Mouse (Mus musculus) myocyte (in vitro differentiated cells): ENCODE results near the gene Eln. TPM values are rescaled to one million over a fixed set of nuclear protein-coding genes. Genes with fewer than 3 reads are reported as not detected.
A peak's percentile ranks its signal among the peaks of the same experiment; 100 is the strongest.

Source experiments
- H3K27me3 ChIP-seq: one replicate; pipeline ENCODE4 v1.6.1; 2011; ENCODE audit not compliant: control insufficient read depth, insufficient read depth, insufficient read length
- H3K36me3 ChIP-seq: one replicate; pipeline ENCODE4 v1.6.1; 2011; ENCODE audit not compliant: control insufficient read depth, insufficient read depth
- H3K4me2 ChIP-seq: one replicate; pipeline ENCODE4 v1.6.1; 2011; ENCODE audit warnings: low read depth, control low read depth
- H3K4me3 ChIP-seq: one replicate; pipeline ENCODE4 v1.5.1; 2011; ENCODE audit warnings: mild to moderate bottlenecking, control low read depth, moderate library complexity
- H3K79me2 ChIP-seq: one replicate; pipeline ENCODE4 v1.6.1; 2011; ENCODE audit not compliant: control insufficient read depth, insufficient read depth
- H3ac ChIP-seq: one replicate; pipeline ENCODE4 v1.6.1; 2011; ENCODE audit not compliant: control insufficient read depth, insufficient read length
- CEBPB ChIP-seq: IDR thresholded peaks from 2 replicates; pipeline ENCODE4 v1.6.1; 2011; ENCODE audit warnings: mild to moderate bottlenecking, moderate library complexity; ENCODE audit not compliant: poor library complexity, insufficient read depth, severe bottlenecking
- E2F4 ChIP-seq: IDR thresholded peaks from one replicate; pipeline ENCODE4 v1.6.1; 2011; ENCODE audit warnings: mild to moderate bottlenecking, control low read depth, moderate library complexity; ENCODE audit not compliant: insufficient read depth
- MAX ChIP-seq: IDR thresholded peaks from one replicate; pipeline ENCODE4 v1.6.1; 2011; ENCODE audit warnings: low read depth, mild to moderate bottlenecking, control low read depth
- MYOD1 ChIP-seq, 3 experiments: IDR thresholded peaks; one replicate each; pipeline ENCODE4 v1.6.1; 2011; ENCODE audit warnings: control low read depth in 2 of 3, low read depth in 2 of 3, mild to moderate bottlenecking in 2 of 3, moderate library complexity in 1 of 3; ENCODE audit not compliant: insufficient read length in 2 of 3, control insufficient read depth in 1 of 3
- MYOG ChIP-seq, 3 experiments: IDR thresholded peaks; one replicate each; pipeline ENCODE4 v1.6.1; 2011; ENCODE audit warnings: control low read depth in 2 of 3, low read depth in 2 of 3, mild to moderate bottlenecking in 2 of 3; ENCODE audit not compliant: insufficient read length in 2 of 3, control insufficient read depth in 1 of 3, insufficient read depth in 1 of 3
- POLR2A ChIP-seq: IDR thresholded peaks from one replicate; pipeline ENCODE4 v1.6.1; 2011; ENCODE audit warnings: low read depth, mild to moderate bottlenecking, control low read depth, moderate library complexity; ENCODE audit not compliant: insufficient read length
- POLR2AphosphoS2 ChIP-seq: IDR thresholded peaks from one replicate; pipeline ENCODE4 v1.6.1; 2011; ENCODE audit warnings: low read depth, control low read depth; ENCODE audit not compliant: insufficient read length
- REST ChIP-seq: IDR thresholded peaks from one replicate; pipeline ENCODE4 v1.6.1; 2011; ENCODE audit warnings: mild to moderate bottlenecking, control low read depth, moderate library complexity; ENCODE audit not compliant: insufficient read depth, insufficient read length
- SRF ChIP-seq: IDR thresholded peaks from one replicate; pipeline ENCODE4 v1.6.1; 2011; ENCODE audit warnings: low read depth; ENCODE audit not compliant: control insufficient read depth, insufficient read length
- TCF12 ChIP-seq: IDR thresholded peaks from one replicate; pipeline ENCODE4 v1.6.1; 2011; ENCODE audit warnings: mild to moderate bottlenecking, control low read depth; ENCODE audit not compliant: poor library complexity, insufficient read depth, severe bottlenecking
- TCF3 ChIP-seq: IDR thresholded peaks from one replicate; pipeline ENCODE4 v1.6.1; 2011; ENCODE audit warnings: low read depth, control low read depth; ENCODE audit not compliant: insufficient read length
- USF1 ChIP-seq: IDR thresholded peaks from one replicate; pipeline ENCODE4 v1.6.1; 2011; ENCODE audit warnings: low read depth, mild to moderate bottlenecking, control low read depth, moderate library complexity
- polyA plus RNA-seq: library from polyadenylated mRNA; unstranded; fragments of >200 nt; fragmentation: generic; extraction: Trizol; gene quantifications from one replicate; pipeline ENCODE4 v1.2.1, GENCODE M21; 2012; ENCODE audit warnings: missing spikeins

Eln gene
- polyA plus RNA-seq, 1 experiment: 0.02 TPM

DNA sequence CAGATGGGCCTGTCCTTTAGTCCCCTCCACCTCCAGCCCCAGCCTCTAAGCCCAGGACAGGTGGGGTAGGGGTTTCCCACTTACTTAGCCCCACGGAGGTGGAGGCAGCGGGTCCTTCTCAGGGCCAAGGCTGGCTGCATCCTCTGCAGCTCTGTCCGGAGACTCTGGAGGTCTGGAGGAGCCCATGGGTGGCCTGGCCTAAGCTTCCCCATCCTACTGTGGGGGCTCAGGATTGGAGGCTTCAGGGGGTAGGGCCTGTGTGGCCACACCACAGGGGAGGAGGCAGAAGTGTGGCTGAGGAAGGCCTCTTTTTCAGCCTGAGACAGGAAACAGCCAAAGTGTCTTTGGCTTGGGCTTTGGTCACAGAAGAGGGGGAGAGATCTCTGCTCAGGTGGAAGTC, 69.1 kb downstream of the Eln start:
- TF ChIP-seq SRF (no peak), MYOG (IDR thresholded peaks at IDR 0.05; ENCODE audit: control insufficient read depth in 1 of 3, insufficient read depth in 1 of 3, insufficient read length in 2 of 3, low read depth in 2 of 3) (no peak), REST (no peak), POLR2AphosphoS2 (no peak), MAX (no peak), USF1 (no peak), TCF3 (no peak), MYOD1 (IDR thresholded peaks at IDR 0.05; ENCODE audit: control insufficient read depth in 1 of 3, insufficient read length in 2 of 3, low read depth in 2 of 3) (no peak), CEBPB (no peak), E2F4 (no peak), TCF12 (no peak), POLR2A (no peak)
- H3K36me3 ChIP-seq: peaks cover 3% of the 10 kb centered on the region
- no peak overlapping the region for H3ac ChIP-seq
- H3K4me2 ChIP-seq: peak overlapping the region; percentile 86
- H3K79me2 ChIP-seq: no peaks in the 10 kb centered on the region
- H3K27me3 ChIP-seq: no peaks in the 10 kb centered on the region
- peak overlapping the region; percentile 2 for H3K4me3 ChIP-seq

DNA sequence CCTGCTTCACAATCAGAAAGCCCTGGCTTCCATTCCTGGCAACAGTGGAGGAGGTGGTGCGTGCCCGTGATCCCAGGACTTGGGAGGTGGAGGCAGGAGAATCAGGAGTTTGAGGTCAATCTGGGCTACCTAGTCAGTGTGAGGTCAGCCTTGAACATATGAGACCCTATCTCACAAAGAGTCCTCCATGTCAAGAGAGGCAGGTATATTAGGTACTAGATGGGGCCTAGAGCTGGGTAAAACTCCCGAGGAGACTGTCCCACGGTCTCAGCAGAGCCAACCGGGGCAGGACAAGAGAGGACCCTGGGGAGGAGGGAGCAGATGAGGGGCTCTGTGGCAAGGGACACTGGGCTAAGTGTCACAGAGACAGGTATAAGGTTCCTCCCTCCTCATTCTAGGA, 69.6 kb downstream of the Eln start:
- H3K79me2 ChIP-seq: no peaks in the 10 kb centered on the region
- H3K4me2 ChIP-seq: peak overlapping the region; percentile 86
- H3K27me3 ChIP-seq: no peaks in the 10 kb centered on the region
- H3K36me3 ChIP-seq: peaks cover 1% of the 10 kb centered on the region
- TF ChIP-seq TCF12 (no peak), USF1 (no peak), SRF (no peak), REST (no peak), TCF3 (no peak), POLR2AphosphoS2 (no peak)
- peak overlapping the region; percentile 2 for H3K4me3 ChIP-seq
- H3ac ChIP-seq: no peak overlapping the region

DNA sequence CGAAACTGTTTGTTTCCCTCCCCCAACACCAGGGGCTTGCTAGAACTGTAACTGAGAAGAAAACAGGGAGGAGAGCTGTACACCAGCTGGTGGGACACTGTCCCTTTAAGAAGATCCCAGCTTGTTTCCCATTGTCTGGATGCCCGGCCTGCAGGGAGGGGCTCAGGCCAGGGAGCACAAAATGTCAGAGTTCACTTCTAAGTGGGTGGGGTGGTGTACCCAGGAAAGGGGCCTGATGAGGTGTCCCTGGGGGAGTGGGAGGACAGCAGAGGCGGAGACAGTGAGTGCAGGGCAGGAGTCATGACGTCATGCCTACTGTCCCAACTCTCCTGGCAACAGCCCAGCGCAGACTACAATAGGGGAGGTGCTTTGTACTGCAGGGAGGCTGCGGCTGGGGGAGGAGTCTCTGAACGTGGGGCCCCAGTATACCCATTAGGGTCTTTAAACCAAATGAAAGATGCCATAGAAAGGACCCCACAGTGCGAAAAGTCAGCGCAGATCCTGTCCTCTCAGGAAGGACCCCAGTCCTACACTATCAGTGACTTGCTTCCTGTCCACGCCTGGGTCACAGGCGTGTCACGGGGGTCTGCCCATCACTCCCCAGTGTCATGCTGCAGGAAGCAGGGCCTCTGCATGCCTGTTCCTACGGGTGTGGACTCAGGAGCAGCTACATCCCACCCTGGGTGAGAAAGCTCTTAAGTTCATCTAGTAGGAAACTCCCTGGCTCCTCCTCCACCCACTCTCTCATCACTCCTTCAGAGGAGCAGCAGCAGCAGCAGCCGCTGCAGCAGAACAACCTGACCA, 71.0 kb downstream of the Eln start:
- TF ChIP-seq SRF (no peak), POLR2AphosphoS2 (no peak), USF1 (no peak), REST (no peak), MYOD1 (IDR thresholded peaks at IDR 0.05; ENCODE audit: control insufficient read depth in 1 of 3, insufficient read length in 2 of 3, low read depth in 2 of 3) (no peak), MAX (no peak), CEBPB (no peak), POLR2A (no peak), MYOG (IDR thresholded peaks at IDR 0.05; ENCODE audit: control insufficient read depth in 1 of 3, insufficient read depth in 1 of 3, insufficient read length in 2 of 3, low read depth in 2 of 3) (no peak), E2F4 (no peak), TCF12 (no peak), TCF3 (no peak)
- H3K36me3 ChIP-seq: no peaks in the 10 kb centered on the region
- peak overlapping the region; percentile 12 for H3K4me3 ChIP-seq
- peak overlapping the region; percentile 86 for H3K4me2 ChIP-seq
- H3K27me3 ChIP-seq: no peaks in the 10 kb centered on the region
- H3ac ChIP-seq: no peak overlapping the region
- H3K79me2 ChIP-seq: no peaks in the 10 kb centered on the region

DNA sequence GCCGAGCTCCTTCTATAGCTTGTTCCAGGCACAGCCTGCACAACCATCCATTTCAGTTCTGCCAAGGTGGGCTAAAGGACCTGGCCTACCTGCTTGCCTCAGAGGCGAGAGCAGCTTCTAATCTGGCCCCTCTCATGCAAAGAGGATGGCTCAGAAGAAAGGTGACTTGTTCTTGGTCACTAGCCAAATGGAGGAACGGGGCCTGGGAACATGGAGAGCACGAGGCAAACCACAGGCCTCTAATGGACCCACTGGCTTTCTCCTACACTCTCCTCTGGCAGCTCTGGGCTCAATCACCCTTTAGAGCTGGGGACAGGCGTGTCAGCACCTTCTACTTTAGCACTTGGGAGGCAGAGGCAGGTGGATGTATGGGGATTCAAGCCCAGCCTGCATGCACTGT, 72.1 kb downstream of the Eln start:
- no peaks in the 10 kb centered on the region for H3K27me3 ChIP-seq
- TF ChIP-seq USF1: no peak
- TF ChIP-seq TCF12: no peak
- no peak for TF ChIP-seq SRF
- no peak for TF ChIP-seq MYOG (IDR thresholded peaks at IDR 0.05; ENCODE audit: control insufficient read depth in 1 of 3, insufficient read depth in 1 of 3, insufficient read length in 2 of 3, low read depth in 2 of 3)
- no peak for TF ChIP-seq MYOD1 (IDR thresholded peaks at IDR 0.05; ENCODE audit: control insufficient read depth in 1 of 3, insufficient read length in 2 of 3, low read depth in 2 of 3)
- no peak for TF ChIP-seq POLR2AphosphoS2
- no peak for TF ChIP-seq REST
- TF ChIP-seq CEBPB: no peak
- TF ChIP-seq TCF3: no peak
- TF ChIP-seq E2F4: no peak
- TF ChIP-seq POLR2A: no peak
- TF ChIP-seq MAX: no peak
- H3K79me2 ChIP-seq: no peaks in the 10 kb centered on the region
- no peak overlapping the region for H3K4me2 ChIP-seq
- no peak overlapping the region for H3K4me3 ChIP-seq
- no peak overlapping the region for H3ac ChIP-seq
- H3K36me3 ChIP-seq: no peaks in the 10 kb centered on the region

DNA sequence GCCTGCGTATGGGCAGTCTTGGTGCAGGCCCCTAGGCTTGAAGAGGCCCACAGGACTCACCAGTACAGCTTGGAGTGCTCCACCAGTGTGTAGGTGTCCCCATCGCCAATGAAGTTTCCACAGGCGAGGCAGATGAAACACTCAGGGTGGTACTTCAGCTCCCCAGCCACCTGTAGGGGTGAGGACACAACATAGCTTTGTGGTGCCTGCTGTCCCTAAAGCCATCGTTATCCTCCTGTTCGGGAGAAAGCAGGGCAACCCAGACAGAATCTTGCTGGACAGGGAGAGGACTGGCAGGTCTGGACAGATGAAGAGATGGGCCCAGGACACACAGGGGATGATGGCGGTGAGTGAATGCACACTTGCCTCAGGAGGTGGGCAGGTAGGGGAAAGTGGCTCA, 74.5 kb downstream of the Eln start:
- H3K36me3 ChIP-seq: no peaks in the 10 kb centered on the region
- H3K4me3 ChIP-seq: no peak overlapping the region
- TF ChIP-seq SRF: no peak
- TF ChIP-seq CEBPB: no peak
- TF ChIP-seq POLR2A: no peak
- no peak for TF ChIP-seq REST
- TF ChIP-seq E2F4: no peak
- TF ChIP-seq POLR2AphosphoS2: no peak
- TF ChIP-seq MAX: no peak
- TF ChIP-seq MYOD1 (IDR thresholded peaks at IDR 0.05; ENCODE audit: control insufficient read depth in 1 of 3, insufficient read length in 2 of 3, low read depth in 2 of 3): no peak
- no peak for TF ChIP-seq TCF12
- no peak for TF ChIP-seq MYOG (IDR thresholded peaks at IDR 0.05; ENCODE audit: control insufficient read depth in 1 of 3, insufficient read depth in 1 of 3, insufficient read length in 2 of 3, low read depth in 2 of 3)
- TF ChIP-seq USF1: no peak
- TF ChIP-seq TCF3: no peak
- H3K79me2 ChIP-seq: no peaks in the 10 kb centered on the region
- no peak overlapping the region for H3K4me2 ChIP-seq
- no peak overlapping the region for H3ac ChIP-seq
- no peaks in the 10 kb centered on the region for H3K27me3 ChIP-seq
